Mouse (Mus musculus) CH12.LX (cell line): ENCODE data around the gene Rbm33.

ENCODE experiments used
- CTCF ChIP-seq, 2 experiments: IDR thresholded peaks in 1 of 2; conservative IDR thresholded peaks in 1 of 2; 2 replicates each; pipeline ENCODE4 v1.5.1; 2011 to 2012; ENCODE audit warnings: low read depth in 2 of 2, low read length in 2 of 2, improper control_type of control experiment in 1 of 2, inconsistent platforms in 1 of 2, mild to moderate bottlenecking in 1 of 2, moderate library complexity in 1 of 2
- EP300 ChIP-seq: IDR thresholded peaks from 2 replicates; pipeline ENCODE4 v1.6.1; 2011; ENCODE audit warnings: low read length, improper control_type of control experiment
- ETS1 ChIP-seq: conservative IDR thresholded peaks from 2 replicates; pipeline ENCODE4 v1.6.1; 2012; ENCODE audit warnings: low read depth, mild to moderate bottlenecking, inconsistent platforms, low read length, improper control_type of control experiment, moderate library complexity
- JUND ChIP-seq: conservative IDR thresholded peaks from 2 replicates; pipeline ENCODE4 v1.6.1; 2011; ENCODE audit warnings: low read depth, low read length, improper control_type of control experiment
- NRF1 ChIP-seq: IDR thresholded peaks from 2 replicates; pipeline ENCODE4 v1.6.1; 2014; ENCODE audit warnings: low read depth, mild to moderate bottlenecking, inconsistent platforms, low read length, improper control_type of control experiment, moderate library complexity
- POLR2A ChIP-seq: IDR thresholded peaks from 2 replicates; pipeline ENCODE4 v1.6.1; 2011; ENCODE audit warnings: low read depth, mild to moderate bottlenecking, improper control_type of control experiment, low read length
- POLR2AphosphoS2 ChIP-seq: IDR thresholded peaks from 2 replicates; pipeline ENCODE4 v1.6.1; 2011; ENCODE audit warnings: low read depth, low read length, improper control_type of control experiment
- RAD21 ChIP-seq: IDR thresholded peaks from 2 replicates; pipeline ENCODE4 v1.6.1; 2011; ENCODE audit warnings: low read depth, mild to moderate bottlenecking, low read length, improper control_type of control experiment, moderate library complexity
- ZC3H11A ChIP-seq: IDR thresholded peaks from 2 replicates; pipeline ENCODE4 v1.6.1; 2012; ENCODE audit warnings: low read depth, mild to moderate bottlenecking, inconsistent platforms, low read length, improper control_type of control experiment
- ZNF384 ChIP-seq: IDR thresholded peaks from 2 replicates; pipeline ENCODE4 v1.6.1; 2012; ENCODE audit warnings: low read depth, low read length, improper control_type of control experiment, inconsistent platforms

DNA sequence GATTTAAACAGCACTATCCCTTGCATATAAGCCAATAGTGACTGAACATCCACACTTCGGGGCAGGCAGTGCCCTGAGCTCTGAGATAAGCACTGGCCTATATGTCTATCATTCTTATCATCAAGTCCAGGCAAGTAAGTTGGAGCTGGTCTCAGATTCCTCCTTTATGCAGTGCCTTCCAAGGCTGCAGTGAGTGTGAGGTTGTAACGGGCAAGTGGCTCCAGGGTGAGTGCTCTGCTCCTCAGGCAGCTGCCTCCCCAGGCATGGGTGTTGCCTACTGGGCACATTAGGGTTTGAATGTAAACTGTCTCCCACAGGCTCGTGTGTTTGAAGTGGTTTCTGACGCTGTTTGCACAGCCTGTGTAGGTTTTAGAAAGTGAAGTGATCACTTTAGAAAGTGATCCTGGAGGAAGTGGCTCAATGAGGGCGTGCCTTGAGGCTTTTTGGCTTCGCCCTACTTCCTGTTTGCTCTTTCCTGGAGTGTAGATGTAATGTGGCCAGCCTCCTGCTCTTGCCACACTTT lies 47.4 kb upstream of the Rbm33 start:
- TF ChIP-seq CTCF (conservative IDR thresholded peaks at IDR 0.05 in 1 of 2, IDR thresholded peaks at IDR 0.05 in 1 of 2; ENCODE audit: low read depth in 2 of 2, low read length in 2 of 2): no peak
- TF ChIP-seq JUND: no peak
- no peak for TF ChIP-seq POLR2A
- TF ChIP-seq ZC3H11A: no peak
- TF ChIP-seq NRF1: no peak
- no peak for TF ChIP-seq POLR2AphosphoS2
- no peak for TF ChIP-seq EP300
- no peak for TF ChIP-seq ETS1
- TF ChIP-seq RAD21: no peak
- TF ChIP-seq ZNF384: no peak
